Mouse (Mus musculus): ENCODE results near the gene Uchl4. TPM values are rescaled to one million over a fixed set of nuclear protein-coding genes. Genes with fewer than 3 reads are reported as not detected.

Gene Uchl4
- polyA plus RNA-seq, 1 experiment from 2014 or later: 2.3 TPM

DNA sequence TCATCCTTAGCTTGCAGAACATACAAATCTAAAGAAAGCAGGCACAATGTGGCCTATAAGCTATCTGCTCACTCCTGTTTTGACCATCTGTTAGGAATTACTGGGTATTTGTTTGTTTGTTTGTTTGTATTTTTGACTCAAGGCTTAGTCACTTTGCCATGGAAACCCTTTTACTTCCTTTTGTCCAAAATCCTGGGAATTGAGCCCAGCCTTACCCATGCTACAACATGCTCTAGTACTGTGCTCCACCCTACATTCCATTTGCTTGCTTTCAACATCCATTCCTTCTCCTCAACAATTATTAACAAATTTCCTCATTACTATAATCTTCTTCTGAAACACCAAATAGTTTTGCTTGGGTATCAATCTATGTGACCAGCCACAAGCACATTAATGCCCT lies 32.1 kb upstream of the Uchl4 start:
- Histone ChIP-seq H3K27ac (replicated peaks; ENCODE audit: low read depth, low read length) (no peak overlapping the region), H3K9me3 (ENCODE audit: control insufficient read depth, low read length) (no peaks in the 10 kb centered on the region), H3K9ac (ENCODE audit: low read depth, low read length) (no peak overlapping the region), H3K4me1 (ENCODE audit: control insufficient read depth, insufficient read depth, low read length) (no peaks in the 10 kb centered on the region), H3K27me3 (replicated peaks; ENCODE audit: control insufficient read depth, insufficient read depth, low read length) (no peaks in the 10 kb centered on the region), H3K4me3 (ENCODE audit: low read depth, low read length) (no peak overlapping the region), H3K4me2 (ENCODE audit: low read depth, low read length) (no peak overlapping the region), H3K36me3 (ENCODE audit: control insufficient read depth, insufficient read depth, low read length) (peaks cover 55% of the 10 kb centered on the region)
- DNase-seq (ENCODE audit: low spot score): no peak
- ATAC-seq (ENCODE audit: low read depth): no peak

DNA sequence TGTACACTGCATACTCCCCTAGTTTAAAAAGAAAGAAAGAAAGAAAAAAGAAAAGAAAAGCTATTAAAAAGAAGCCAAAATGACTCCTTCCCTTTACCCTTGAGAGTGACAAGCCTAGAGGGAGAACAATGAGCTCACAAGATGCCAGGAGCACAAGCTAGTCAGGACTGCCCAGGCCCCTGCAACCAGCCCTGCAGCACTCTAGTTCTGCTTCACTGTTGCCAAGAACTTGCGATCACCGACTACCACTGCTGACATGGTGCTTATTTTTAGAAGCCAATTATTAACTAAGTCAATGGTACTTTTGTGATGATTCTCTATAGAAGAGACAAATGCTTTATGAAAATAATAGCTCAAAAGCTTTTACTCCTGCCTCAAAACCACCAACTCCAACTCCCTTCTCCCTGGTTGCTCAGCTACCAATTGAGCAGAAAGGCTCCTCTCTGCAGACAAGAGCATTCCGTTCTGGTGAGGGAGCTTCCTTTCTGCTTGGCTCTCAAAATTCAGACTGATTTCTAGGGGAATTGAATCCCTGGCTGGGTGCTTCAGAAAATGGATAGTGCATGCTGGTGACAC lies 27.4 kb upstream of the Uchl4 start:
- Histone ChIP-seq H3K36me3 (ENCODE audit: control insufficient read depth, insufficient read depth, low read length) (peaks cover 68% of the 10 kb centered on the region), H3K9me3 (ENCODE audit: control insufficient read depth, low read length) (no peaks in the 10 kb centered on the region), H3K4me2 (ENCODE audit: low read depth, low read length) (no peak overlapping the region), H3K9ac (ENCODE audit: low read depth, low read length) (no peak overlapping the region), H3K4me3 (ENCODE audit: low read depth, low read length) (no peak overlapping the region), H3K27ac (replicated peaks; ENCODE audit: low read depth, low read length) (no peak overlapping the region), H3K27me3 (replicated peaks; ENCODE audit: control insufficient read depth, insufficient read depth, low read length) (no peaks in the 10 kb centered on the region), H3K4me1 (ENCODE audit: control insufficient read depth, insufficient read depth, low read length) (no peaks in the 10 kb centered on the region)
- ATAC-seq (ENCODE audit: low read depth) (no peak), DNase-seq (ENCODE audit: low spot score) (no peak)
- WGBS: 65% methylated on average over 3 of the region's 3 CpGs

DNA sequence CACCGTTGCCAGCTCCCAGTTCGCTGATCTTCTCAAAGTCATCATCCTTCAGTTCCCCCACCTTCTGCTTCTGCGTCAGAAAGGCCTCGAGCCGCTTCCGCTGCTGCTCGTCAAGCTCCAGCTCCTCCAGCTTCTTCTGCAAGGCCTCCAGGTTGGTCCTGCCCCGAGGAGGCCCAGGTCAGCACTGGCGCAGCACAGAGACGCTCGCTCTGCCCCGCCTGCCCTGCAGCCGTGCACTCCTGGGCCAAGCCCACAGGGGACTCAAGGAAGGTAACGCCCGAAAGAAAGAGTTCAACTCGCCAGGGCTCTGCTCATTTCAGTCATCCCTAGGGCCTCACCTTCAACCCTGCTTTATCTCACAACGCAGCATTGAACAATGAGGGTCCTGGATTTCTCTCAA lies 20.5 kb upstream of the Uchl4 start:
- no peak for DNase-seq (ENCODE audit: low spot score)
- Histone ChIP-seq H3K4me3 (ENCODE audit: low read depth, low read length) (no peak overlapping the region), H3K9ac (ENCODE audit: low read depth, low read length) (no peak overlapping the region), H3K4me2 (ENCODE audit: low read depth, low read length) (no peak overlapping the region), H3K27me3 (replicated peaks; ENCODE audit: control insufficient read depth, insufficient read depth, low read length) (no peaks in the 10 kb centered on the region), H3K9me3 (ENCODE audit: control insufficient read depth, low read length) (no peaks in the 10 kb centered on the region), H3K36me3 (ENCODE audit: control insufficient read depth, insufficient read depth, low read length) (peaks cover 40% of the 10 kb centered on the region), H3K27ac (replicated peaks; ENCODE audit: low read depth, low read length) (no peak overlapping the region), H3K4me1 (ENCODE audit: control insufficient read depth, insufficient read depth, low read length) (peaks cover 1% of the 10 kb centered on the region; the same call in 1 of the 2 replicates)
- WGBS: 88% methylated on average over 17 of the region's 17 CpGs
- ATAC-seq (ENCODE audit: low read depth): no peak

DNA sequence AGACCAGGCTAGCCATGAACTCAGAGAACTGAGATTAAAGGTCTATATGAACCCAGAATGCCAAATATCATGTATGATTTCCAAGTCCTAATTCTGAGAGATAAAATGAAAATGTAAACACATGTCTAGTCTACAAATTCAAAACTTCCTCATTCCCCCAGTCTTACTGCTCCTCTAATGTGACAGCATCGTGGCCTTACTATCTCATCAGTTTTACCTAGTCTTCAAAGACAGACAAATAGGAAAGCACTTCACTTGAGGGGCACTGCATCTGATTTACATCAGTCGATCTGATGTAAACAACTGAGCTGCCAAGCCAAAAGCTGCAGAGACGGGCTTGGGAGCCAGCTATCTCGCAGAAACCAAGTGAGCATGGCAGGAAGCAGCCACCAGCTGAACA lies 18.9 kb upstream of the Uchl4 start:
- Histone ChIP-seq H3K27ac (replicated peaks; ENCODE audit: low read depth, low read length) (no peak overlapping the region), H3K9ac (ENCODE audit: low read depth, low read length) (no peak overlapping the region), H3K4me1 (ENCODE audit: control insufficient read depth, insufficient read depth, low read length) (peaks cover 8% of the 10 kb centered on the region; the same call in 1 of the 2 replicates), H3K4me3 (ENCODE audit: low read depth, low read length) (no peak overlapping the region), H3K27me3 (replicated peaks; ENCODE audit: control insufficient read depth, insufficient read depth, low read length) (no peaks in the 10 kb centered on the region), H3K4me2 (ENCODE audit: low read depth, low read length) (no peak overlapping the region), H3K9me3 (ENCODE audit: control insufficient read depth, low read length) (no peaks in the 10 kb centered on the region), H3K36me3 (ENCODE audit: control insufficient read depth, insufficient read depth, low read length) (peaks cover 25% of the 10 kb centered on the region; the same call in 1 of the 2 replicates)
- ATAC-seq (ENCODE audit: low read depth): no peak
- WGBS: 72% methylated on average over 4 of the region's 4 CpGs
- no peak for DNase-seq (ENCODE audit: low spot score)

DNA sequence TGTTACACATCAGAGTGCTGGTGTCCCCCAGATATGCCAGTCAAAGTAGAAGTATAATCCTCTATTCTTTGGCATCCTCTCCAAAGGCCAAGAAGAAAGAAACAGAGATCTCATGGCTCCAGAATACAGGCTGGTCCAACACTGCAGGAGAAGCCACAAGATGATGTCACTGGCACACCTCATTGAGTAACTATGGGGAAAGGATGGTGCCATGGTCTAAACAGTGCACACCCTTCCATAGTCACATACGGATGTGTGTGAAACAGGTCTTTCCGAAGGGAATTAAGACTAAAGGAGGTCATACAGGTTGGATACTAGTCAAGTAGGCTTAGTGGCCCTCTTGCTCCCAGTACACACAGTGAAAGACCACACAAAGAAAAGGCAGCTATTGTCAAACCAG lies 18.4 kb upstream of the Uchl4 start:
- DNase-seq (ENCODE audit: low spot score): no peak
- no peaks in the 10 kb centered on the region for H3K9me3 ChIP-seq (ENCODE audit: control insufficient read depth, low read length)
- no peaks in the 10 kb centered on the region for H3K27me3 ChIP-seq (replicated peaks; ENCODE audit: control insufficient read depth, insufficient read depth, low read length)
- no peak for ATAC-seq (ENCODE audit: low read depth)
- H3K4me3 ChIP-seq (ENCODE audit: low read depth, low read length): no peak overlapping the region
- WGBS: 90% methylated on average over 2 of the region's 2 CpGs
- no peak overlapping the region for H3K9ac ChIP-seq (ENCODE audit: low read depth, low read length)
- H3K4me1 ChIP-seq (ENCODE audit: control insufficient read depth, insufficient read depth, low read length): peaks cover 8% of the 10 kb centered on the region; the same call in 1 of the 2 replicates
- H3K36me3 ChIP-seq (ENCODE audit: control insufficient read depth, insufficient read depth, low read length): peaks cover 20% of the 10 kb centered on the region; the same call in 1 of the 2 replicates
- H3K4me2 ChIP-seq (ENCODE audit: low read depth, low read length): no peak overlapping the region
- H3K27ac ChIP-seq (replicated peaks; ENCODE audit: low read depth, low read length): no peak overlapping the region

DNA sequence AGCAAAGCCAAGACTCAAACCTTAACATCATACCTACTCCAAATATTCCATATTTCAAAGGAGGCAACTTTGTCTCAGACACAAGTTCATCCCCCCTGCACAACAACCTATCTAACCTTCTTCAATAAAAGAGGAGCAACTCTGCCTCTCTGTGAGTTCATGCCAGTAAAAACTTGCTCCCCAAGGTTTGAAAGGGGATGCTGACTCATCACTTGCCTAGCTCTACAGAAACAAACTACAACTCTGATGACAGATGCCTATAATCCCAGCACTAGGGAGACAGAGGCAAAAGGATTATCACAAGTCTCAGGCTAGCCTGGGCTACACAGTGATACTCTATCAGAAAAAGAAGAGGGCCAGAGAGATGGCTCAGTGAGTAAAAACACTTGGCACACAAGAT lies 17.1 kb upstream of the Uchl4 start:
- Histone ChIP-seq H3K27ac (replicated peaks; ENCODE audit: low read depth, low read length) (no peak overlapping the region), H3K4me1 (ENCODE audit: control insufficient read depth, insufficient read depth, low read length) (peaks cover 8% of the 10 kb centered on the region; the same call in 1 of the 2 replicates), H3K9ac (ENCODE audit: low read depth, low read length) (no peak overlapping the region), H3K4me2 (ENCODE audit: low read depth, low read length) (no peak overlapping the region), H3K4me3 (ENCODE audit: low read depth, low read length) (no peak overlapping the region), H3K9me3 (ENCODE audit: control insufficient read depth, low read length) (no peaks in the 10 kb centered on the region), H3K36me3 (ENCODE audit: control insufficient read depth, insufficient read depth, low read length) (0 out of 2 replicates have a peak, but pooled peaks cover 11% of the 10 kb centered on the region), H3K27me3 (replicated peaks; ENCODE audit: control insufficient read depth, insufficient read depth, low read length) (no peaks in the 10 kb centered on the region)
- DNase-seq (ENCODE audit: low spot score) (no peak), ATAC-seq (ENCODE audit: low read depth) (no peak)

DNA sequence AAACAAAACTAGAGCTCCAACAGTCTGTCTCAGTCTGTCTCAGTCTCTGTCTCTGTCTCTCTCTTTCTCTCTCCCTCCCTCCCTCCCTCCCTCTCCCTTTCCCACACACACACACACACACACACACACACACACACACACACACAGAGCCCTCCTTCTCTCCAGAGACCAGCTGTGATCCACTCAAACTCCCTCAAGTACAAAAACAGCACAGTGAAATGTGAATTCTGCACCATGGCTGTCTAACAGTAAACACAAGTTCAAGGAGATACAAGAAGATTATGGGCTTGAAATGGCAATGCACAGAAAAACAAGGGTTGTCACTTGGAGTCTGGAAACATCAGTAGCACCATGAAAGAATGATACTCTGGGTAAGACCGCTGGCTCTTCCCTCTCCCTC lies 15.7 kb upstream of the Uchl4 start:
- no peak for DNase-seq (ENCODE audit: low spot score)
- Histone ChIP-seq H3K4me1 (ENCODE audit: control insufficient read depth, insufficient read depth, low read length) (peaks cover 8% of the 10 kb centered on the region; the same call in 1 of the 2 replicates), H3K4me3 (ENCODE audit: low read depth, low read length) (no peak overlapping the region), H3K27me3 (replicated peaks; ENCODE audit: control insufficient read depth, insufficient read depth, low read length) (no peaks in the 10 kb centered on the region), H3K4me2 (ENCODE audit: low read depth, low read length) (no peak overlapping the region), H3K27ac (replicated peaks; ENCODE audit: low read depth, low read length) (no peak overlapping the region), H3K36me3 (ENCODE audit: control insufficient read depth, insufficient read depth, low read length) (no peaks in the 10 kb centered on the region), H3K9me3 (ENCODE audit: control insufficient read depth, low read length) (no peaks in the 10 kb centered on the region), H3K9ac (ENCODE audit: low read depth, low read length) (no peak overlapping the region)
- ATAC-seq (ENCODE audit: low read depth): no peak
- WGBS: 41% methylated on average over 1 of the region's 1 CpGs

DNA sequence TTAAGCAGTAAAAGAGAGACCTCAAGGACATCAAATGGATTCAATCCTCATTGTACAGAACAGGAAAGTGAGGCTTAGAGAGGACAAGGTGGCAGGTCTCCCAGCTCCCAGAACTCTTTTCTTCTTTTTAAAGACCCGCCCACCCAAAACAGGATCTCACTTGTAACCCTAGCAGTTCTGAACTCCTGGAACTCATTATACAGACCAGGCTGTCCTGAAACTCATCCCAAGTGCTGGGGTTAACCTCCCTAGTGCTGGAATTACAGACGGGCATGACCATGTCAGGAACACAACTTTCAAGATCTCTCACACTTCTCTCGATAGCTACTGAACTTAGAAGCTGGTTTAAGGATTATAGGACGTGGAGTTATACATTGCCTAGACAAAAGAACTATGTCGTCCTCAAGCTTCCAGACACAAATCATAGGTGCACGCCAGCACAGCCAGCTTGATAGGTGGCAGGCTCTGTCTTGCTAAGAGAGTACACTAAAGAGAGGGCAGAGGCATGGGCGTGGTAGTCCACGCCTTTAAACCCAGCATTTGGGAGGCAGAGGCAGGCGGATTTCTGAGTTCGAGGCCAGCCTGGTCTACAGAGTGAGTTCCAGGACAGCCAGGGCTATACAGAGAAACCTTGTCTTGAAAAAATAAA lies 15.1 kb upstream of the Uchl4 start:
- peak overlapping the region; percentile 44; the same call in 1 of the 2 replicates for H3K27ac ChIP-seq (replicated peaks; ENCODE audit: low read depth, low read length)

DNA sequence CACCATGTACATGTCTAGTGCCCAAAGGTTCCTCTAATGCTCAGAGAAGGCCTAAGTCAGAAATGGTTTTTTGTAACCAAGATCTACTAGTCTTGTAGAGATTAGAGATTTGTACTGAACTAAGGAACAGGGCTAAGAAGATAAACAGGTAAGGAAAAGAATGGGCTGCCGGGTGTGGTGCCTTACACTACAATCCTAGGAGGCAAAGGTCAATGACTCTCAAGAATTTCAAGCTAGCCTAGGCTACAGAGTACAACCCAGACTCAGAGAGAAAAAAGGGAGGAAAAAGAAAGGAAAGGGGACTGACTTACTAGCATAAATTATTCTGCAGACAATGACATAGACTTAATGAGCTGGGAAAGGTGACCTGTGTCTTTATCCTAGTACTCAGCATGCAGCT lies 14.4 kb upstream of the Uchl4 start:
- no peak for DNase-seq (ENCODE audit: low spot score)
- Histone ChIP-seq H3K4me2 (ENCODE audit: low read depth, low read length) (no peak overlapping the region), H3K27me3 (replicated peaks; ENCODE audit: control insufficient read depth, insufficient read depth, low read length) (no peaks in the 10 kb centered on the region), H3K27ac (replicated peaks; ENCODE audit: low read depth, low read length) (peak overlapping the region; percentile 44; the same call in 1 of the 2 replicates), H3K36me3 (ENCODE audit: control insufficient read depth, insufficient read depth, low read length) (no peaks in the 10 kb centered on the region), H3K4me1 (ENCODE audit: control insufficient read depth, insufficient read depth, low read length) (peaks cover 8% of the 10 kb centered on the region; the same call in 1 of the 2 replicates), H3K4me3 (ENCODE audit: low read depth, low read length) (no peak overlapping the region), H3K9me3 (ENCODE audit: control insufficient read depth, low read length) (no peaks in the 10 kb centered on the region), H3K9ac (ENCODE audit: low read depth, low read length) (no peak overlapping the region)
- whole genome bisulfite sequencing: 76% methylated on average over 1 of the region's 1 CpGs
- no peak for ATAC-seq (ENCODE audit: low read depth)

More for the DNA sequence above, 15.1 kb upstream of the Uchl4 start:
- WGBS: 62% methylated on average over 10 of the region's 10 CpGs
- no peak overlapping the region for H3K4me3 ChIP-seq (ENCODE audit: low read depth, low read length)
- ATAC-seq (ENCODE audit: low read depth): no peak
- no peak overlapping the region for H3K4me2 ChIP-seq (ENCODE audit: low read depth, low read length)
- no peaks in the 10 kb centered on the region for H3K27me3 ChIP-seq (replicated peaks; ENCODE audit: control insufficient read depth, insufficient read depth, low read length)
- no peak overlapping the region for H3K9ac ChIP-seq (ENCODE audit: low read depth, low read length)
- DNase-seq (ENCODE audit: low spot score): no peak
- peaks cover 8% of the 10 kb centered on the region; the same call in 1 of the 2 replicates for H3K4me1 ChIP-seq (ENCODE audit: control insufficient read depth, insufficient read depth, low read length)
- no peaks in the 10 kb centered on the region for H3K36me3 ChIP-seq (ENCODE audit: control insufficient read depth, insufficient read depth, low read length)
- H3K9me3 ChIP-seq (ENCODE audit: control insufficient read depth, low read length): no peaks in the 10 kb centered on the region

Measured in embryonic facial prominence, embryonic 14.5 days (tissue).